ENCODE assay signal across 9 mouse cellular contexts in the genomic region with DNA sequence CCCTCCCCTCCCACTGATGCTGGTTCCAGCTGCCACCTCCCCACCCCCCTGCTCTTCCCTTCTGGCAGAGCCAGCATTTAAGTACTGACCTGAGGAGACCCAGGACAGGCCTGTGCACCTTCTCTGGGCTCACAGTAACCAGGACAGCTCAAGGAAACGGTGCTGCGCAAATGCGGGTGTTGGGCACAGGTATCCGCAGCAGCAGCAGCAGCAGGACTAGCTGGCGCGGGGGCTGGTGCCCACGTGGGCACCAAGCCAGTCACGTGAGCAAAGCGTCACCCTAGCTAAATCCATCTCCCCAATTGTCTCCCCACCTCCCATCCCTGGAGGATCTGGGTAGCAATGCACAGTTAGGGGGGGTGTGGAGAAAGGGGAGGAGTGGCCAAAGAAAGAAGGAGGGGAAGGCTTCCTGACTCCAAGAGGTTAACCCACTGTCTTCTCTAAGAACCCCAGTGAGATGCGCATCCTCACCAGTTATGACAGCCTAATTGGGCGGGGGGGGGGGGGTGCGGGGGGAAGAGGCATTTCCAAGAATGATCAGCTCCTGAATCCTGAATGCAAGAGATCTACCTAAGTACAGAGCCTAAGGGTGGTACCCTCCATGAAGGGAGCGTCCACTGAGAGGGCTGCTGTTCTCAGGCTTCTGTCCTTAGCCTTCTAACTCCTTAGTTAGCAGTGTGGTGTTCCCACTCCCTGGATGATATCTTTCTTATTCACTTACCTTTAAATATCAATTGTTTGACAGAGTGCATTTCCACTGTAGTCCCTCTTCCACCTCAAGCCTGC. TPM values are rescaled to one million over a fixed set of nuclear protein-coding genes. Genes with fewer than 3 reads are reported as not detected.
DNase-seq lines count a peak whose midpoint lies in the region; ATAC-seq and TF ChIP-seq lines count a peak whose summit lies in the region.
"Had no signal": no experiment of that assay in that cellular context is flagged by ENCODE, and none has a peak within 500 bp of the region (broad histone marks: within the 10 kb centered on the region; RNA-seq: fewer than 3 reads in every experiment).

Gene Tceal6, minus strand, starts transcription at position 252 of the 786 bp plus-strand sequence.

- H3K9me3 ChIP-seq in ES-Bruce4 (replicated peaks; ENCODE audit: control insufficient read depth, insufficient read depth, low read length, poor library complexity, severe bottlenecking) = no peaks in the 10 kb centered on the region

- peak; percentile 45 to 54 for DNase-seq in cerebellum, adult 2 months
- DNase-seq in frontal cortex, postnatal 25 days (ENCODE audit: low spot score in 2 of 2) = peak; percentile 6 to 8
- DNase-seq in left cerebral cortex, adult 9 months (ENCODE audit: low spot score in 2 of 2) = peak; percentile 13 to 32
- peak; percentile 25 for DNase-seq in retina, adult 2 months (ENCODE audit: low read depth, low spot score)
- no peak for DNase-seq in lung, postnatal 14 days
- DNase-seq in heart, postnatal 25 days (ENCODE audit: low spot score) = no peak

- no peak for ATAC-seq in megakaryocyte, adult 5-6 weeks (ENCODE audit: poor library complexity, severe bottlenecking)

- intact Hi-C loops in heart, postnatal 25 days (cut with DNase I) = no loop called here

- H3K36me3 ChIP-seq in ES-Bruce4 (ENCODE audit: control insufficient read depth, insufficient read depth, low read length, poor library complexity, severe bottlenecking) = no peaks in the 10 kb centered on the region

- TF ChIP-seq EP300 in ES-Bruce4 (IDR thresholded peaks at IDR 0.05; ENCODE audit: insufficient read depth, low read depth, low read length) = no peak

- no peak for TF ChIP-seq CTCF in ES-Bruce4 (IDR thresholded peaks at IDR 0.05; ENCODE audit: low read depth, low read length)
- no peak for TF ChIP-seq CTCF in cerebellum, adult 2 months (IDR thresholded peaks at IDR 0.05; ENCODE audit: borderline replicate concordance, insufficient read depth, low read depth, low read length)

- H3K27ac ChIP-seq in ES-Bruce4 (ENCODE audit: insufficient read depth, low read length) = no peak within 1 kb of the TSS
- no peak within 1 kb of the TSS for H3K27ac ChIP-seq in cerebellum, adult 2 months (ENCODE audit: insufficient read depth, low read length)
- H3K27ac ChIP-seq: macrophage had no signal

- TF ChIP-seq POLR2A in ES-Bruce4 (IDR thresholded peaks at IDR 0.05; ENCODE audit: insufficient read depth, low read length) = no peak
- TF ChIP-seq POLR2A in cerebellum, adult 2 months (IDR thresholded peaks at IDR 0.05; ENCODE audit: borderline replicate concordance, insufficient read depth, low read length) = no peak

- H3K27me3 ChIP-seq in ES-Bruce4 (ENCODE audit: control insufficient read depth, insufficient read depth, low read length, poor library complexity, severe bottlenecking) = no peaks in the 10 kb centered on the region
- no peaks in the 10 kb centered on the region for H3K27me3 ChIP-seq in cerebellum, adult 2 months (ENCODE audit: control insufficient read depth, insufficient read depth, low read length)

- no peak within 1 kb of the TSS for H3K9ac ChIP-seq in ES-Bruce4 (ENCODE audit: low read depth, poor library complexity, severe bottlenecking)

- H3K4me1 ChIP-seq in ES-Bruce4 (ENCODE audit: control insufficient read depth, insufficient read depth, low read length) = peaks cover 2% of the 10 kb centered on the region
- no peaks in the 10 kb centered on the region; the same call in 1 of the 2 replicates for H3K4me1 ChIP-seq in cerebellum, adult 2 months (ENCODE audit: control insufficient read depth, insufficient read depth, low read length)

- 12% methylated on average over 12 of the region's 13 CpGs for WGBS in cerebellum, adult 2 months

- H3K4me3 ChIP-seq in ES-Bruce4 (ENCODE audit: low read depth, low read length) = peak within 1 kb of the TSS; percentile 29; the same call in 1 of the 2 replicates
- H3K4me3 ChIP-seq in cerebellum, adult 2 months (replicated peaks; ENCODE audit: insufficient read depth, low read depth, low read length) = peak within 1 kb of the TSS; percentile 98

RNA-seq across cellular contexts. Expression of gene Tceal6, which starts in this region (rescaled TPM):
- polyA plus RNA-seq in ES-Bruce4 (2011; ENCODE audit: insufficient read depth, insufficient read length, low read depth, missing spikeins) = not detected in 2 replicates
- 92.1 and 105 TPM in 2 replicates for polyA plus RNA-seq in cerebellum, adult 2 months (2012; rRNA removed)
- total RNA-seq in megakaryocyte, adult 5-6 weeks (2015) = not detected in 2 replicates
- total RNA-seq in megakaryocyte, adult 5-6 weeks (2017) = not detected in 2 replicates
- total RNA-seq in heart, postnatal 25 days (2021) = not detected
- polyA plus RNA-seq: macrophage had no signal

Comparison
In these comparisons a context has a peak if more than half of its experiments do, and no peak if none do; other contexts are left out.
1. RNA of gene Tceal6 (polyA plus RNA-seq): 92.1 to 105 TPM in cerebellum, adult 2 months; not detected in ES-Bruce4; every median in the first group is over 10 times any median in the second.
2. DNase-seq: peak in cerebellum, adult 2 months (2 of 2), frontal cortex, postnatal 25 days (2 of 2), left cerebral cortex, adult 9 months (2 of 2) and retina, adult 2 months (single experiment); none in lung, postnatal 14 days (single experiment) and heart, postnatal 25 days (single experiment).